Mouse (Mus musculus) lung, postnatal 0 days (tissue): ENCODE data around the gene Elmo2.

Source experiments
- CTCF ChIP-seq: IDR thresholded peaks from 2 replicates; pipeline ENCODE4 v1.5.1; 2016; ENCODE audit warnings: antibody characterized with exemption, mild to moderate bottlenecking
- EP300 ChIP-seq: IDR thresholded peaks from 2 replicates; pipeline ENCODE4 v1.6.1; 2016; ENCODE audit warnings: antibody characterized with exemption, mild to moderate bottlenecking, control low read depth

DNA sequence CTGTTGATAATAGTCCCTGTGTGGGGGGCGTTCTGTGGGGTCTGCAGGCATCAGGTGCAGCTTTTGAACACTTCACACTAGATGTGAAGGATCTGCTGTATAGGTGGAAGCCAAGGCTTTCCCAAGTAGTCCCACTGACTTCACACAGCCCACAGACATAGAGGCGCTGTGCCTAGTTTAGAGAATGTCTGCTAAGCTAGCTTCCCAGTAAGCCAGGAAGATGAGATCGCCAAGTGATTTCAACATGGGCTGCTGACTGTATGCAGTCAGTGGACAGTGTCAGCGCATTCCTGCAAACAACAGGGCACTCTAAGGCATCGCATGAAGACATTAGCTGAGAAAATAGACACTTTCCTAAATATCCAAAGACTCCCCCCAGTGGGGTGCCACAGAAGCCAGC, 49.2 kb upstream of the Elmo2 start:
- TF ChIP-seq CTCF (no peak), EP300 (no peak)
